Mouse (Mus musculus) mouse embryonic stem cell (cell line): Measurements from ENCODE around the gene Olfr643.

Experiments used
- in situ Hi-C, 2 experiments: fragments of 300-500 bp; cut with MboI; formaldehyde crosslinking; loops; 1 replicate in 1 of 2; 3 replicates in 1 of 2; pipeline ENCODE4 v1.14.3; 2019 to 2020; ENCODE audit warnings: low sequenced_read_pairs in 2 of 2, low pct_unique_long_range_greater_than_20kb in 1 of 2, mixed read lengths in 1 of 2; ENCODE audit not compliant: unreplicated experiment in 1 of 2

Gene Olfr643

DNA sequence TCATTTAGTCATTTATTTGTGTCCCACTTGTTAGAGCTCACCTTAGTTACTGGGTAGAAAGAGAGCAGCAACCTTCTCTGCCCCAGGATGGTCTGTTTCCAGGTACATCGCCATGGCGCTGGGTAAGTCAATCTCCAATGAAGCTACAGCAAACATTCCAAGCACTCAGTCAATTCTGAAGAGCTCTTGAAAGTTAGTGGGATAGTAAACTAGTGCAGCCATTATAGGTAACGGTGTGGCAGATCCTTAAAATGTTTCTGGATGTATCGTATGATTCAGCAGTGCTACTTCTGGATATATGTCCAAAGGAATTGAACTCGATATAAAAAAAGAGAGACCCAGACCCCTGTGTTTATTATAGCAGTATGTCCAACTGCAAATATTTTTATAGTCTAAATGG lies at the start of gene Olfr643:
Gene Olfr643, minus strand, starts transcription at position 101 of the 400 bp plus-strand sequence.
- in situ Hi-C loops = no loop called here

DNA sequence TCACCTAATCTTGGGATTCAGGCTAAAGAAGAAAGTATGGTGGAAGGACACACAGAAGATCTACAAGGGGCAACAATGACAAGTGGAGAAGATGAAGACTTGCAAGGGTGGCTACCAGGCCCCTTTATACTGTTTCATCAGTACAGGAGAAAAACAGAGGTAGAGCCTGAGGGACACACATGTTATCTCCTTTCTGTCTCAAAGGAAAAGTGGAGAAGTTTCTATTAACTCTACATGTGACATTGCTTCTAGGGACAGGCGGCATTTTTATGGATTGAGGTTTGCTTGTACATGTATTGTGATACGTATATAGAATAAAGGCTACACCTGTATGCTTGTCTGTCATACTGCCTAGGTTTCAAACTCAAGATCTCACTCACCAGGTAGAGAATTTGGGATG lies 46.1 kb upstream of the Olfr643 start, which contains the start of gene Olfr648:
Gene Olfr648, minus strand, starts transcription at position 101 of the 400 bp plus-strand sequence.
- in situ Hi-C loops = loop anchor here in 1 of 2 experiments (25.0 kb wide), 1 partner anchor 429 kb away; the partner anchor contains the start of genes Olfr655, Olfr656 and Olfr657

DNA sequence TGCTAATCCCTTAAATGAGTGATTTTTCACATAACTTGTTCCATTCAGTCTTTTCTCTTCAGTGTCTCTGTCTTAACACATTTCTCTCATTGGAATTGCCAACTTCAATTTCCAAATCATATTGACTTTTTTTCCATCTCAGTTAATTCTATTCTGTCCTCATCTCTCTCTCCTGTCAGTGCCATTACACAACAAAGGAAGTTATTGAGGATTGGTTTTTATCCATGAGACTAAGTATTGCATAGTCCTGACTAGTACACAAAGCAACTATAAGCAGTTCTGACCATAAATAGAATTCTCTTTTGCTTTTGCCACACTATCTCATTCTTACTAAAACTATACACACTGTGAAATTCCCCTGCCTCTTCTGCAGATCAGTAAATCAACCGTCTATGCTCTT lies 41.9 kb upstream of the Olfr643 start:
- in situ Hi-C loops = loop anchor here in 1 of 2 experiments (25.0 kb wide), 1 partner anchor 433 kb away; the partner anchor contains the start of genes Olfr655, Olfr656 and Olfr657

- in situ Hi-C loops = loop anchor here in 1 of 2 experiments (25.0 kb wide), 1 partner anchor 434 kb away; the partner anchor contains the start of genes Olfr655, Olfr656 and Olfr657
Observed at GRCm38 (mm10) chr7:104178422-104179054, 41.3 kb upstream of the Olfr643 start.

DNA sequence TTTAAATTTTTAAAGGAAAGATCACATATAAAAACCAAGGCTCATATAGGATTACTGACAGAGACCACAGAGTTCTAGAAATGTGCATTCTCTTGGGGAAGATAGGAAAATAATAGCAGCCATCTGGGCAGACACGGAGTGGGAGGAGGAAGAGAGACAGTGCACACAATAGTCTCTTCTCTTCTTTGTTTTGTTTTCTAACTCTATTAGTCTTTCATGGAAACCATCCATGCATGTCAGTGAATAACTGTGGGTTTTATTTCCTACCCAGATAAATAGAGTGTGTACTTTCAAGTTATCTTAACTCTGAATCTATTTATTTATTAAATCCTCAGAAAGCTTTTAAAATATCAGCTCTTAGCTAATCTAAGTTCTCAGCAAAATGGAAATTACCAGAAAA lies 37.9 kb upstream of the Olfr643 start:
- in situ Hi-C loops = loop anchor here in 1 of 2 experiments (25.0 kb wide), 1 partner anchor 437 kb away; the partner anchor contains the start of genes Olfr655, Olfr656 and Olfr657

DNA sequence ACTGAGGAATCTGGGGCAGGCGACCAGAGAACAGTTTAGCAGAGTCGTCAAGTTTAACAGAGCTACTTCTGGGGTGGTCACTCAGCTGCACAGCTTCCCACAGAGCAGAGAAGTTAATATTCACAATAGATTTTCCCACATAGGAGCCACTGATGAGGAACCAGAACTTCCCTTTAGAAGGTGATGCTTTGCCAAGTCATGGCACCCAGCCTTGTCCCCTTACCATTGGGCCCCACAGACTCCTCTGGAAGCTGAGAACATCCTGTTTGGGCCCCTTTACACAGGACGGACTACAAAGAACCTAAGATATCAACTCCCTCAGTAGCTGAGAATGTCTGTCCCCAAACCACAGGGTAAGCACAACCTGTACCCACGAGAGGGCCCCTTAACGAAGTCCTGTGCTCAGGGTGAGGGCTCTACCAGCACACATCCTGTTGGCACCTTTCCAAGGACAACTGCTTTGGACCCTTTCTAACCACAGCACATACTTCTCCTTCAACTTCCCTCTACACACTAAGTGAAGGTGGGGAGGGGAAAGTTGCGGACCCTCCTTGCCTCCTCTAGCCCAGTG lies 32.5 kb upstream of the Olfr643 start:
- in situ Hi-C loops = no loop called here

DNA sequence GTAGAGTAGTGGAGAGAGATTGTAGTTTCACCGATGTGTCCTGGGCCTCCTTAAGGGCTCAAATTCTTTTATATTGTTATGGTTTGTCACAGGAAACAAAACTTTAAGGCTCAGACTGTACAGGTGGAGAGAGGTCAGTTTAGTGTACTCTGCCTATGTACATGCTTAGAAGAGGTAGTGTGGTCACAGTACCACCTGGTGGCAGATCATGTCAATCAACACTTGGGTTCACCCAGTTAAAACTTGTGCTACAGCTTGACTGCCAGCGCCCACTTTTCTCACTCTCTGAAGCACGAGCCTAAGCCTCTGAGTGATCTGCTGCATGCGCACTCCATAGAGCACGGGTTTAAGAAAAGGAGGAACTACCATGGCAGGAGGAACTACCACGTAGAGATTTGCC lies 29.9 kb upstream of the Olfr643 start:
- in situ Hi-C loops = no loop called here

GRCm38 (mm10) chr7:104150456-104150855 lies 13.3 kb upstream of the Olfr643 start, which contains the start of gene Ubqlnl:
Gene Ubqlnl (minus strand): TSS chr7:104150556.
- in situ Hi-C loops = no loop called here

DNA sequence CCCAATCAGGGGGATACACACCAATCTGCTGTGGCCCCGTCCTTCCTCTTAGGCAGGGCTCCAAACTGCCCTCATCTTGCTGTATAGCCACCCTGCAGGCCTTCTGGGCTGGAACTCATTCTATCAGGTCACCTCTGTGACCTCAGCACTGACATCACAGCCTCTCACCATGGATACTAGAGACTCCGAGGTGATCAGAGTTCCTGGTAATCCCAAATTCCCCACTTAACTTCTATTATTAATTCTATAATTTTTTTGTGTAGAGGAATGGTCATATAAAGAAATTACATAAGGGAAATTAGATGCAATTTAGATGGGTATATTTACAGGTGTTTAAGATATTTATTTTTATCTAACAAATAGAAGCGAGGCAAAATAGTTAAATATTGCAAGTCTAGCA lies 6.0 kb upstream of the Olfr643 start, which contains the start of gene Ubqln3:
Gene Ubqln3, minus strand, starts transcription at position 101 of the 400 bp plus-strand sequence.
- in situ Hi-C loops = no loop called here

DNA sequence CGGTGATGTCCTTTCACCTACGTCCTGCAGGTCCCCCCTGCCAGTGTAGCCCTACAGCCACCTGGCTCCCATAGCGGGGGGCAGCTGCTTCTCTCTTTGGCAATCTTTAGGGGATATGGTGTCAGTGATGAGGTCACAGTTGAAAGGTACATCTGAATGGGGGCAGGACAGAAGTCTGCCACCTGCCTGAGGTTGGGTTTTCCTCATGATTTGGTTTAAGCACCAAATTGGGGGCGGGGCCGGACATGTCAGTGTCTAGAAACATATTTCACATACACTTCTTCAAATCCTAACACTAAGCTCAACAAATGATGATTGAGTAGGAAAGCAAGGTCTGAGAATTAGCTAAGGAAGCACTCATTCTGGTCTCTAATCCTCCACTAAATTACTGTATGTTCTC lies 7.5 kb downstream of the Olfr643 start, which contains the start of gene Ubqln5:
Gene Ubqln5, minus strand, starts transcription at position 101 of the 400 bp plus-strand sequence.
- in situ Hi-C loops = no loop called here

- in situ Hi-C loops = no loop called here
Observed at GRCm38 (mm10) chr7:104104757-104104972, 32.5 kb downstream of the Olfr643 start, which contains the start of gene Olfr646. Gene Olfr646 (plus strand): TSS chr7:104104873.

GRCm38 (mm10) chr7:104103913-104104756 lies 33.1 kb downstream of the Olfr643 start:
- in situ Hi-C loops = no loop called here

DNA sequence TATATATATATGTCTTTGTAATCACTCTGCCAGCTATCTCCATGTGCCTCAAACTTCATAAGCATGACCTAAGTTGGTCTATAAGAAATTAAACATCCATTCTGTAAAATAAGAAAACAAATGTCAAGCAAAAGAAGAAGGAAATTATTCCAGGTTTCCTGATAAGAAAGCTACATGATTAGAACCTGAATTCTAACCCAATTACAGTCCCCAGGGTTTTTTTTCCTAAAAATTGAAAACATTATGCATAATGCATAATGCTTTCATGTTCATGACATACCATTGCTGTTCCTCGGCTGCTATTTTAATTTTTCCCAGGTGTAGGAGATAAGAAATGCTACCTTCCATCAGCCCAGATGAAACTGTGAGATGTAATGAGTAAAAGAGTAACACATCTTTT lies 51.8 kb downstream of the Olfr643 start, which contains the start of gene Olfr645:
Gene Olfr645, minus strand, starts transcription at position 101 of the 400 bp plus-strand sequence.
- in situ Hi-C loops = no loop called here

DNA sequence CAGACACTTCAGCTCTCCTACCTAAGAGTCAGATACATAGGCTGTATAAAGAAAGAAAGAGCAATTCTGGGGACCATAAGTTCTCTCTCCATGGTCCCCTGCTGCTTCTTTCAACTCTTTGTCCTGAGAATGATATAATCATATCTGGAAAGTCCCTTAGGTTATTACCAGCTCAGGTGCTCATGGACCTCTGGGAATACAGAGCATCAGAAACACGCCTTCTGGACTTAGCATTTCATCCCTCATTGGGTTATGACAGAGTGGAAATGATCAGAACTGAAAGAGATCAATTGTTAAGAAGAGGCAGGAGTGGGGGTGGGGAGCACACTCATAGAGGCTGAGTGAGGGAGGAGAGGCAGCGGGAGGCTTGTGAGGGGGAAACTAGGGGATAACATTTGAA lies 65.4 kb downstream of the Olfr643 start, which contains the start of gene Olfr644:
Gene Olfr644, minus strand, starts transcription at position 101 of the 400 bp plus-strand sequence.
- in situ Hi-C loops = no loop called here

GRCm38 (mm10) chr7:104061345-104061744 lies 75.9 kb downstream of the Olfr643 start, which contains the start of gene 4930516K23Rik:
Gene 4930516K23Rik (minus strand): TSS chr7:104061445.
- in situ Hi-C loops = no loop called here

GRCm38 (mm10) chr7:104059215-104059614 lies 78.0 kb downstream of the Olfr643 start:
- in situ Hi-C loops = no loop called here

GRCm38 (mm10) chr7:104052566-104052965 lies 84.6 kb downstream of the Olfr643 start, which contains the start of gene Olfr642:
Gene Olfr642 (minus strand): TSS chr7:104052666.
- in situ Hi-C loops = no loop called here

DNA sequence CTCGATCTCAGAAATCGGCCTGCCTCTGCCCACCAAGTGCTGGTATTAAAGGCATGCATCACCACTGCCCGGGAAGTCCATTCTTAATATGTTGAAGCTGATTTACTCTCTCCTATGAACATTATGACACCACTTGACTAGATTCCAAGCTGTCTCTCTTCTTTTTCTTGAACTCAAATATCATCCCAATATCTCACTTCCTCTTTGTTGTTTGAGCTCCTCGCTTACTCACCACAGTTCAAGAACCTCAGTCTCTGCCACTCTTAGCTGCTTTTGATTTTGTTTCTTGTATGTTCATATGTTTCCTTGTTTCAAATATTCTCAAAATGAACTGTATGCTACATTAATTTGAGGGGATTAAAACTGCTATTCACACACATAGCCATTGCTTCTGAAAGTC lies 86.5 kb downstream of the Olfr643 start:
- in situ Hi-C loops = no loop called here

DNA sequence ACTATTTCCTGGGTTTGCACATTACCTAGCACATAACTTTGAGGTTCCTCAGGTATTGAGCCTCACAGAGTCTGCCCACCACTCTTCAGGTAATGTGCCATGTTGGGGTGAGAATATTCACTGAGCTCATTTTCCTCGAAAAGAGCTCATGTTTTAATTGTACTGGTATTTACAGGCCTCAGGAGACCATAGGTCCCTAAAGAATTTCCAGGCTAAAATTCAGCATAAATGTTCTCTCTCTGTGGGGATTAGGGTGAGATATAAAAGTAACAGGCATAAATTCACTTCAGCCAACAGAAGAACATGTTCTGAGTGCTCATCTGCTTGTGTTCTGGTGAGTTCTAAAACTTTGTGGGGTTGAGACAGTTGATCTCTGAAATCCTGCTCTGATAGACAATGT lies 102.1 kb downstream of the Olfr643 start, which contains the start of gene Olfr641:
Gene Olfr641, plus strand, starts transcription at position 301 of the 400 bp plus-strand sequence.
- in situ Hi-C loops = no loop called here
